Mouse (Mus musculus) Muller cell, postnatal 12 days (primary cell): ENCODE data around the gene Tmem45b.

Experiments
- DNase-seq: peaks from one replicate; pipeline ENCODE4 v3.0.0-alpha.2; 2015; ENCODE audit errors: inconsistent ontology term

Tmem45b gene

GRCm38 (mm10) chr9:31404311-31404710 is 60.0 kb downstream of the Tmem45b start:
- DNase-seq = no peak

DNA sequence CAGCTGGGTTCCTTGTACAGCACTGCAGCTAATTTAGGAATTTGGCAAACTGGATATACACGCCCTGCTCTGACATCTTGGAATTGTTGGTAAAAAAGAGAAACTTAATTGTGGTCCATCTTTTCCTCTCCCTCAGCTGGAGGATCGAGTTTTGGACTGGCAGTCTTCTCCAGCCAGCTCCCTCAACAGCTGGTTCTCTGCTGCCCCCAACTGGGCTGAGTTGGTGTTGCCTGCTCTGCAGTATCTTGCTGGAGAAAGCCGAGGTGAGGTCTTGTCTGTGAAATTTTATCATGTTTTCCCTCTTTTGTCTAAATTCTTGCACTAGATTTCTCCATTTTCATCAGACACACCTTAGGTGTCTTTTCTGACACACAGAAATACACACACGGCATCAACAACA is 63.8 kb downstream of the Tmem45b start:
- peak; percentile 34 for DNase-seq

DNA sequence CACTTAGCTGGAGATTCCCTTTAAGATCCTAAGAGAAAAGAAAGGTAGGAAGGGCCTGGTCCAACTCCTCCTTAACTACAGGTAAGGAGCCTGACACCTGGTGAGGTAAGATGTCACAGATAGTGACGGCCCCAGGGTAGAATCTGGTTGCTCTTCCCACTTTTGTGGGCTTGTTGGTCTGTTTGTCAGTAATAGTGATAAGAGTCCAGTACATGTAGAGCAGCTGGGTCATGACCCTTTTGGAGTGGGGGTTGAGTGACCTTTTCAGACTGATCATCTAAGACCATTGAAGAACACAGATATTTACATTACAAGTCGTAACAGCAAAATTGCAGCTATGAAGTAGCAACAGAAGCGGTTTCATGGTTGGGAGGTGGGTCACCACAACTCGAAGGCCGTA is 77.1 kb downstream of the Tmem45b start:
- no peak for DNase-seq

DNA sequence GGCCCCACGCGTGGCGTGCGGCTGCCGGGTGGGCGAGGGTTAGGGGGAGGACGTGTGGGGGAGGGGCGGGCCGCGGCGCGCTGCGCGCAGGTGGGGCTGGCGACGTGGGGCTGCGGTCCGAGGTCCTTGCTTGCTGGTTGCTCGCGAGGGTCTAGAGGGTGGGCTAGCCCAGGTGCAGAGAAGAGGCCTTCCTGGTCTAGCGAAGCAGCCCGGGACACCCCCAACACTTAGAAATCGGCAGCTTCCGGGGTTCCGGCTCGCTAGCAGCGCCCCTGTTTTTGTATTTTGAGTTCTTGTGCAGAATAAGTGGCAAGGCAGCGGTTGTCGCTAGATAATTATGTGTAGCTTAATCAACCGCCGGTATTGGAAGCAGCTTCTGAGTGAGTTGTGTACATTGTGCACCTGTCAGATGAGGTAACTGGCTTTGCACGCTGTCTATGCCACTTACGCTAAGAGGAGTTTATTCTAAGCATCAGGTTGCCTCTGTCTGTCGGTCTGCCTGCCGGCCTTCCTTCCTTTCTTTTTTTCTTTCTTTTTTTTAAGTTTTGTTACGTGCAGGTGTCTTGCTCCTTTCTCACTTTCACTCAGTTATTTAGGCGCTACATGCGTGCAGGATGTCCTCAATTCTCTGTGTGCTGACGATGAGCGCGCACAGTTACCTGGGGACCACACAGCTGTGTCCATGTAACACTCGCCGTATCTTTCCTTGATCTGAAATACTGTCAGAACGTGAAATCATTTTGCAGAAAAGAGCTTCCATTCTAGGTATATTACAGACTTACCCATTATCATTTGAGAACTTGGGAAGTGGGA is 77.7 kb downstream of the Tmem45b start:
- DNase-seq = no peak

GRCm38 (mm10) chr9:31385947-31386354 is 78.3 kb downstream of the Tmem45b start, which contains the start of gene Nfrkb:
TSS of gene Nfrkb (plus strand) at chr9:31386192.
- peak; percentile 95 for DNase-seq

GRCm38 (mm10) chr9:31385500-31385869 is 78.8 kb downstream of the Tmem45b start:
- DNase-seq = no peak

- no peak for DNase-seq
These were observed 79.3 kb downstream of the Tmem45b start for GRCm38 (mm10) chr9:31384786-31385499.

GRCm38 (mm10) chr9:31376661-31377060 is 87.6 kb downstream of the Tmem45b start:
- DNase-seq = no peak
